Mouse (Mus musculus): ENCODE data around the gene Cer1. TPM values are rescaled to one million over a fixed set of nuclear protein-coding genes. Genes with fewer than 3 reads are reported as not detected.

The Cer1 gene
- total and polyA plus RNA-seq, 3 experiments = not detected

Other genes with a start within 250 kb of the Cer1 start
- gene Nfib, start 179.4 kb downstream of the Cer1 start, total RNA-seq (2021) = 10 to 100 TPM; 84.1 to 86.3 TPM
- gene Nfib, start 179.4 kb downstream of the Cer1 start, polyA plus RNA-seq (2012; rRNA removed) = 11.7 and 19.6 TPM in 2 replicates
- gene Zdhhc21, start 25.2 kb downstream of the Cer1 start, total RNA-seq (2021) = 10 to 100 TPM; 11.4 to 17.9 TPM
- gene Zdhhc21, start 25.2 kb downstream of the Cer1 start, polyA plus RNA-seq (2012; rRNA removed) = 0.96 and 1.2 TPM in 2 replicates
- gene Frem1, start 167.2 kb upstream of the Cer1 start, total RNA-seq (2021) = under 1 TPM; 0.40 to 0.66 TPM
- gene Frem1, start 167.2 kb upstream of the Cer1 start, polyA plus RNA-seq (2012; rRNA removed) = 0.11 and 0.95 TPM in 2 replicates